Mouse (Mus musculus): ENCODE measurements around the gene Slc38a2. TPM values are rescaled to one million over a fixed set of nuclear protein-coding genes. Genes with fewer than 3 reads are reported as not detected.

The Slc38a2 gene
- polyA plus RNA-seq, 1 experiment from 2014 or later = 179 TPM

Other genes with a start within 250 kb of the Slc38a2 start
- gene Scaf11, start 238.9 kb downstream of the Slc38a2 start, polyA plus RNA-seq (2016; fragmentation: Nextera tagmentation; extraction: Ambion mirVana) = 114 and 120 TPM in 2 replicates
- 89.6 and 93.6 TPM in 2 replicates for gene Slc38a1, start 56.8 kb downstream of the Slc38a2 start, polyA plus RNA-seq (2016; fragmentation: Nextera tagmentation; extraction: Ambion mirVana)